In genomic region chr14:46389438-46390248, GRCm38 (mm10) we compare ENCODE assay signal across 10 mouse cellular contexts. TPM values are rescaled to one million over a fixed set of nuclear protein-coding genes. Genes with fewer than 3 reads are reported as not detected.
A peak's percentile ranks its signal among the peaks of the same experiment; 100 is the strongest.
DNase-seq lines count a peak whose midpoint lies in the region; ATAC-seq and TF ChIP-seq lines count a peak whose summit lies in the region.
"Had no signal": no experiment of that assay in that cellular context is flagged by ENCODE, and none has a peak within 500 bp of the region (broad histone marks: within the 10 kb centered on the region; RNA-seq: fewer than 3 reads in every experiment).

No protein-coding gene starts in this region.

- H3K9ac ChIP-seq in kidney, embryonic 15.5 days: peak overlapping the region; percentile 56
- peak overlapping the region; percentile 26 for H3K9ac ChIP-seq in embryonic facial prominence, embryonic 15.5 days
- H3K9ac ChIP-seq in intestine, embryonic 16.5 days (ENCODE audit: low read depth, low read length): peak overlapping the region; percentile 69
- no peak overlapping the region for H3K9ac ChIP-seq in midbrain, postnatal 0 days (replicated peaks; ENCODE audit: low read length, poor library complexity, severe bottlenecking)

- no peak for DNase-seq in kidney, adult 8-10 months
- DNase-seq in midbrain, postnatal 0 days (ENCODE audit: low spot score): no peak
- no peak for DNase-seq in yolk sac, embryonic 10.5 days (ENCODE audit: low spot score)
- DNase-seq in adrenal gland, postnatal 10 days: no peak
- no peak for DNase-seq in gastrocnemius, postnatal 4 days (ENCODE audit: low spot score in 2 of 2)
- DNase-seq: cerebellum, adult 11 months had no signal

- no peaks in the 10 kb centered on the region for H3K9me3 ChIP-seq in kidney, embryonic 15.5 days (replicated peaks)
- no peaks in the 10 kb centered on the region for H3K9me3 ChIP-seq in embryonic facial prominence, embryonic 15.5 days (replicated peaks)
- H3K9me3 ChIP-seq in intestine, embryonic 16.5 days (ENCODE audit: control insufficient read depth, low read length): no peaks in the 10 kb centered on the region
- H3K9me3 ChIP-seq in midbrain, postnatal 0 days (ENCODE audit: low read length): no peaks in the 10 kb centered on the region

- H3K27ac ChIP-seq in kidney, embryonic 15.5 days: peak overlapping the region; percentile 63; the same call in 1 of the 2 replicates
- peak overlapping the region; percentile 56 for H3K27ac ChIP-seq in embryonic facial prominence, embryonic 15.5 days (replicated peaks)
- H3K27ac ChIP-seq in intestine, embryonic 16.5 days (ENCODE audit: low read length): peak overlapping the region; percentile 55
- H3K27ac ChIP-seq in midbrain, postnatal 0 days (ENCODE audit: low read depth, low read length): no peak overlapping the region

- H3K4me2 ChIP-seq in kidney, embryonic 15.5 days: peak overlapping the region; percentile 85
- peak overlapping the region; percentile 75 for H3K4me2 ChIP-seq in embryonic facial prominence, embryonic 15.5 days (replicated peaks)
- peak overlapping the region; percentile 45 for H3K4me2 ChIP-seq in intestine, embryonic 16.5 days (ENCODE audit: low read depth, low read length)
- peak overlapping the region; percentile 28; the same call in 1 of the 2 replicates for H3K4me2 ChIP-seq in midbrain, postnatal 0 days (ENCODE audit: low read depth, low read length, poor library complexity, severe bottlenecking)

- 4% methylated on average over 24 of the region's 24 CpGs for WGBS in kidney, embryonic 15.5 days
- WGBS in embryonic facial prominence, embryonic 15.5 days: 6% methylated on average over 24 of the region's 24 CpGs
- WGBS in intestine, embryonic 16.5 days: 5% methylated on average over 24 of the region's 24 CpGs
- 7% methylated on average over 24 of the region's 24 CpGs for WGBS in midbrain, postnatal 0 days

- peak overlapping the region; percentile 62 for H3K4me3 ChIP-seq in kidney, embryonic 15.5 days (replicated peaks)
- peak overlapping the region; percentile 63 for H3K4me3 ChIP-seq in embryonic facial prominence, embryonic 15.5 days (replicated peaks)
- peak overlapping the region; percentile 66 for H3K4me3 ChIP-seq in intestine, embryonic 16.5 days (ENCODE audit: low read length)
- 0 out of 2 replicates have a peak overlapping the region, but pooled peaks have one; percentile 8 for H3K4me3 ChIP-seq in midbrain, postnatal 0 days (ENCODE audit: low read depth, low read length)

- TF ChIP-seq CTCF in midbrain, postnatal 0 days (IDR thresholded peaks at IDR 0.05): no peak

- H3K36me3 ChIP-seq in kidney, embryonic 15.5 days: no peaks in the 10 kb centered on the region
- H3K36me3 ChIP-seq in embryonic facial prominence, embryonic 15.5 days: no peaks in the 10 kb centered on the region
- no peaks in the 10 kb centered on the region for H3K36me3 ChIP-seq in intestine, embryonic 16.5 days (ENCODE audit: control insufficient read depth, insufficient read depth, low read length)
- no peaks in the 10 kb centered on the region for H3K36me3 ChIP-seq in midbrain, postnatal 0 days (ENCODE audit: insufficient read depth, low read length)
- H3K36me3 ChIP-seq: G1E had no signal

- H3K27me3 ChIP-seq in kidney, embryonic 15.5 days: peaks cover 33% of the 10 kb centered on the region
- peaks cover 36% of the 10 kb centered on the region for H3K27me3 ChIP-seq in embryonic facial prominence, embryonic 15.5 days
- H3K27me3 ChIP-seq in intestine, embryonic 16.5 days (replicated peaks; ENCODE audit: control insufficient read depth, insufficient read depth, low read length): peaks cover 21% of the 10 kb centered on the region
- peaks cover 50% of the 10 kb centered on the region for H3K27me3 ChIP-seq in midbrain, postnatal 0 days (ENCODE audit: insufficient read depth, low read length)

- no peak for ATAC-seq in kidney, embryonic 15.5 days (replicated peaks; ENCODE audit: low FRiP score)
- no peak for ATAC-seq in embryonic facial prominence, embryonic 15.5 days (ENCODE audit: insufficient number of reproducible peaks, low FRiP score, low TSS enrichment, low read depth)
- ATAC-seq in intestine, embryonic 16.5 days: no peak
- ATAC-seq in midbrain, postnatal 0 days (ENCODE audit: low FRiP score): no peak

- H3K4me1 ChIP-seq in kidney, embryonic 15.5 days: peaks cover 55% of the 10 kb centered on the region
- peaks cover 33% of the 10 kb centered on the region for H3K4me1 ChIP-seq in embryonic facial prominence, embryonic 15.5 days
- H3K4me1 ChIP-seq in intestine, embryonic 16.5 days (ENCODE audit: control insufficient read depth, insufficient read depth, low read length): peaks cover 8% of the 10 kb centered on the region; the same call in 1 of the 2 replicates
- 0 out of 2 replicates have a peak, but pooled peaks cover 3% of the 10 kb centered on the region for H3K4me1 ChIP-seq in midbrain, postnatal 0 days (ENCODE audit: insufficient read depth, low read length)

RNA-seq across cellular contexts. Expression of gene Bmp4, which starts 0.8 kb away (rescaled TPM):
- 36.3 and 40.8 TPM in 2 replicates for polyA plus RNA-seq in kidney, embryonic 15.5 days (2015; fragmentation: Nextera tagmentation; extraction: Ambion mirVana)
- 40.1 and 42.7 TPM in 2 replicates for polyA plus RNA-seq in embryonic facial prominence, embryonic 15.5 days (2015; fragmentation: Nextera tagmentation; extraction: Ambion mirVana)
- polyA plus RNA-seq in intestine, embryonic 16.5 days (2015; fragmentation: Nextera tagmentation; extraction: Ambion mirVana): 67.2 and 75.2 TPM in 2 replicates
- 5.1 and 7.0 TPM in 2 replicates for total RNA-seq in midbrain, postnatal 0 days (2014; rRNA removed)
- polyA plus RNA-seq in midbrain, postnatal 0 days (2015; fragmentation: Nextera tagmentation; extraction: Ambion mirVana): 4.6 and 7.5 TPM in 2 replicates
- total RNA-seq in adrenal gland, postnatal 10 days (2021): 10 to 100 TPM in 1 of 2 experiments, 1 to 10 TPM in 1; 8.6 to 10.3 TPM
- 10 to 100 TPM; 19.5 to 34.7 TPM for total RNA-seq in gastrocnemius, postnatal 4 days (2021)
- polyA plus RNA-seq: G1E had no signal

RNA-seq across cellular contexts. Expression of gene Gm15217, which starts 10.4 kb away (rescaled TPM):
- polyA plus RNA-seq in kidney, embryonic 15.5 days (2015; fragmentation: Nextera tagmentation; extraction: Ambion mirVana): 1.1 and 1.2 TPM in 2 replicates
- polyA plus RNA-seq in embryonic facial prominence, embryonic 15.5 days (2015; fragmentation: Nextera tagmentation; extraction: Ambion mirVana): not detected in 2 replicates
- 0.21 TPM in 1 of 2 replicates, not detected in the other for polyA plus RNA-seq in intestine, embryonic 16.5 days (2015; fragmentation: Nextera tagmentation; extraction: Ambion mirVana)
- not detected in 2 replicates for total RNA-seq in midbrain, postnatal 0 days (2014; rRNA removed)
- not detected in 2 replicates for polyA plus RNA-seq in midbrain, postnatal 0 days (2015; fragmentation: Nextera tagmentation; extraction: Ambion mirVana)
- total RNA-seq in adrenal gland, postnatal 10 days (2021): not detected
- not detected for total RNA-seq in gastrocnemius, postnatal 4 days (2021)
- total RNA-seq: G1E had no signal
- polyA plus RNA-seq: G1E had no signal

Comparison
In these comparisons a context has a peak if more than half of its experiments do, and no peak if none do; other contexts are left out.
1. H3K4me2 ChIP-seq: peak in every context shown above with its lines; median percentile 85 in kidney, embryonic 15.5 days; 75 in embryonic facial prominence, embryonic 15.5 days; 45 in intestine, embryonic 16.5 days; 28 in midbrain, postnatal 0 days.
2. H3K4me3 ChIP-seq: peak in every context shown above with its lines; median percentile 66 in intestine, embryonic 16.5 days; 63 in embryonic facial prominence, embryonic 15.5 days; 62 in kidney, embryonic 15.5 days; 8 in midbrain, postnatal 0 days.